Mouse (Mus musculus) thymus, adult 2 months (tissue): ENCODE data around the gene Pla2g4d. TPM values are rescaled to one million over a fixed set of nuclear protein-coding genes. Genes with fewer than 3 reads are reported as not detected.

Experiments
- DNase-seq: peaks from one replicate; pipeline ENCODE4 v3.0.0; 2021
- H3K27ac ChIP-seq: fragments of 200-500 bp; 2 replicates; pipeline ENCODE4 v1.5.1; 2012; ENCODE audit warnings: low read length, control low read depth; ENCODE audit not compliant: control insufficient read depth, insufficient read depth
- H3K27me3 ChIP-seq: fragments of 200-500 bp; 2 replicates; pipeline ENCODE4 v1.6.1; 2012; ENCODE audit warnings: mild to moderate bottlenecking, low read length, moderate library complexity, mixed read lengths; ENCODE audit not compliant: control insufficient read depth, insufficient read depth
- H3K36me3 ChIP-seq: fragments of 200-500 bp; 2 replicates; pipeline ENCODE4 v1.6.1; 2012; ENCODE audit warnings: mild to moderate bottlenecking, low read length, moderate library complexity; ENCODE audit not compliant: control insufficient read depth, insufficient read depth
- H3K4me1 ChIP-seq: fragments of 200-500 bp; replicated peaks from 2 replicates; pipeline ENCODE4 v1.6.1; 2012; ENCODE audit warnings: low read length; ENCODE audit not compliant: control insufficient read depth, insufficient read depth
- H3K4me3 ChIP-seq: fragments of 200-500 bp; 2 replicates; pipeline ENCODE4 v1.5.1; 2012; ENCODE audit warnings: mild to moderate bottlenecking, low read length, control low read depth, moderate library complexity; ENCODE audit not compliant: control insufficient read depth, insufficient read depth
- CTCF ChIP-seq: fragments of 200-500 bp; IDR thresholded peaks from 2 replicates; pipeline ENCODE4 v1.5.1; 2012; ENCODE audit warnings: mild to moderate bottlenecking, control low read depth, low read length, moderate library complexity, borderline replicate concordance; ENCODE audit not compliant: control insufficient read depth, poor library complexity, insufficient read depth; ENCODE audit errors: extremely low read depth
- POLR2A ChIP-seq: fragments of 200-500 bp; IDR thresholded peaks from 2 replicates; pipeline ENCODE4 v1.6.1; 2012; ENCODE audit warnings: mild to moderate bottlenecking, low read length, control low read depth, moderate library complexity; ENCODE audit not compliant: control insufficient read depth, poor library complexity, insufficient read depth; ENCODE audit errors: extremely low read depth
- WGBS: fragments of 180-500 bp; shearing (Covaris S2); methylation state at CpG from one replicate; pipeline ENCODE4 v1.1.7; 2018; 5-methylcytosine and 5-hydroxymethylcytosine counted together
- polyA plus RNA-seq: library from polyadenylated mRNA; depleted of rRNA; stranded (reverse); fragments of >200 nt; gene quantifications from 2 replicates; pipeline ENCODE4 v1.2.3, GENCODE M21; 2012; rRNA removed

Gene Pla2g4d
- polyA plus RNA-seq: 0.15 and 0.19 TPM in 2 replicates

DNA sequence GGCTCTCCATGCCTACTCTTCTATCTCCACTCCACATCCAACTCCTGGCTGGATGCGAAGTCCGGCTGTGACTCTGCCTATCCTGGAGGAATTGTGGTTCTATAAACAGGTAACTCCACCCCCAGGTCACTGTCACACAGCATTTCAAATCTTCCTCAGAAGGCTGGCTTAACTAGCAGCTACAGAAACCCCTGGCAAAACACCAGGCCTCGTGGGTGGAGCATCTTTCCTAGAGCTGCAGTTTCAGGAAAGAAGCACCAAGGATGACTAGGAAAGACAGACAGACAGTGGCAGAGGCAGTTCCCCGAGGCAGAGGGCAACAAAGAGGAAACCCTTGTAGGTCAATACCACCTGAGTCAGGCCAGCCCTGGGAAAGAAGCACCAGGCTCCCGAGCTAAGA lies at the start of gene Pla2g4d:
Gene Pla2g4d (minus strand): TSS at position 203 of the 400 bp plus-strand sequence.
- TF ChIP-seq CTCF: no peak
- no peak for TF ChIP-seq POLR2A
- H3K4me3 ChIP-seq: no peak within 1 kb of the TSS
- no peaks in the 10 kb centered on the region for H3K4me1 ChIP-seq
- DNase-seq: no peak
- H3K27me3 ChIP-seq: no peaks in the 10 kb centered on the region
- no peak within 1 kb of the TSS for H3K27ac ChIP-seq
- WGBS: 66% methylated on average over 5 of the region's 5 CpGs
- H3K36me3 ChIP-seq: no peaks in the 10 kb centered on the region

DNA sequence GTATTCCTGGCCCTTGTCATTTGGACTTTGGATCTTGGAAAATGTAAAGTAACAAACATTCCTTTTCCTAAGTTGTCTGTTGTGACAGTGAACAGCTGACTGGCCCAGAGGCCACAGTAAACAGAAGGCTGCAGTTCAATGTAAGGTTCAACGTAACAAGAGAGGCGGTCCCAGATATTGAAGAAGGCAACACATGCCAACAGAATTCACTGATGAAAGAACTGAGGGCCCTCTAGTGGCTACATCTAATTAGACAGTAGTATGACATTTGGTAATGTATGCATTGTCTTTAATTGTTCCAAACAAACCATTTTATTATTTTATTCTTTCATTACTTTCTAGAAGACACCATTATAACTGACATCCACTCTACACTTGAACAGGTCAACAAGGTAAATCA lies 48.9 kb upstream of the Pla2g4d start:
- no peak for DNase-seq
- H3K36me3 ChIP-seq: peaks cover 65% of the 10 kb centered on the region
- TF ChIP-seq POLR2A (no peak), CTCF (no peak)
- no peaks in the 10 kb centered on the region for H3K27me3 ChIP-seq
- no peaks in the 10 kb centered on the region for H3K4me1 ChIP-seq
- H3K4me3 ChIP-seq: no peak overlapping the region
- 88% methylated on average over 2 of the region's 2 CpGs for WGBS
- H3K27ac ChIP-seq: no peak overlapping the region

DNA sequence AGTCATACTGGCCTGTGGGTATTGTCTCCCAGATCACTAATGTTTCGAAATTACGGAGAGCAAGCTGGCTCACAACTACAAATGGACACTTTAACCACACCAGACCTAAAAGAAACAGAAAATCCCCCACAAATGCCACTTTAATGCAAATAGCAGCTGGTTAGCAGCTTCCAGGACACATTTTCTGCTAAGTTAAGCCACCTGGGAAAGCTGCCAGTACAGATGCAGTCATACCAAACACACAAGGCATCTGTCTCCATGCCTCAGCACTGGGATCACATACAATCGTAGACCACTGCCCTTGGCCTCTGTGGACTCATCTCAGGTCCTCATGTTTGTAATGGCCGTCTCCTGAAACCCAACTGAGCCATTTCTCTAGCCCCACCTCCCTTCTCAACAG lies 42.6 kb upstream of the Pla2g4d start:
- Histone ChIP-seq H3K4me1 (no peaks in the 10 kb centered on the region), H3K4me3 (no peak overlapping the region), H3K36me3 (peaks cover 65% of the 10 kb centered on the region), H3K27ac (no peak overlapping the region), H3K27me3 (no peaks in the 10 kb centered on the region)
- WGBS: over 99% methylated on average over 4 of the region's 4 CpGs
- TF ChIP-seq POLR2A (no peak), CTCF (no peak)
- DNase-seq: no peak

DNA sequence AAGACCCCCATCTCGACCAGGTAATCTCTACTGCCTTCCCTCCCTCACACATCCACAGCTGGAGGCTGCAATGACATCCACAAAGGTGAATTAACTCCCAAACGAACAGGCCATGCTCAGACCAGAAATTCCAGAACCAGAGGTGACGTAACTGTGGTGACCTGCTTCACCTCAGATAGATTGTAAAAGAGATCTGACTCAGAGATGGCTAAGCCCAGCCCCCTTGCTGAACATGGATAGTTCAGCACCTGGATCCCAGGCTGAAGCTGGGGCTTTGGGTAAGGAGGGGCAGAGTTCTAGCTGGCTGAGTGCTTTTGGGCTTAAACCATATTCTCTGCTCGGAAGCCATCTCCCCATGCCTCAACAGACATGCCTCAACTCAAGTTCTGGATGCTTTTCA lies 26.1 kb upstream of the Pla2g4d start:
- TF ChIP-seq POLR2A (no peak), CTCF (no peak)

DNA sequence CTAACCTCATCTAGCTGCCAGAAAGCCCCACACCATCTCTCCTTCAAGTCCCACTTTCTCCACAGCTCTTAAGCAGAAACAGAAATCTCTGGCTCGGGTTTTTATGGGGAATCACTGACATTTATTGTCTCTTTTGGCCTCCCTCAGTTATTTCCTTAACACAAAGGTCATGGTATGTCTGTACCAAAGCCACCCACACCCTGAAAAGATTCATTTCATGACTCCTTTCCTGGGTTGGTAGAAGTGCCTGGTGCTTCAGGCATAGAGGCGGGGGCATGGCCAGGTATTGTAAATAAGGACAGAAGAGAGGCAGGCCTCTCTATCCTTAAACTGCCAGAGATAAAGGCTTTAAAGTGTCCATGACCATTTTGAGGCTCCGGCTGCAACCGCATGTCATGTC lies 25.5 kb upstream of the Pla2g4d start:
- no peak for DNase-seq
- peaks cover 21% of the 10 kb centered on the region for H3K36me3 ChIP-seq
- no peak for TF ChIP-seq POLR2A
- TF ChIP-seq CTCF: no peak
- H3K4me1 ChIP-seq: no peaks in the 10 kb centered on the region
- no peak overlapping the region for H3K4me3 ChIP-seq
- H3K27ac ChIP-seq: no peak overlapping the region
- WGBS: 92% methylated on average over 4 of the region's 4 CpGs
- H3K27me3 ChIP-seq: no peaks in the 10 kb centered on the region

More for the DNA sequence above, 26.1 kb upstream of the Pla2g4d start:
- Histone ChIP-seq H3K27me3 (no peaks in the 10 kb centered on the region), H3K27ac (no peak overlapping the region), H3K4me3 (no peak overlapping the region), H3K36me3 (peaks cover 23% of the 10 kb centered on the region), H3K4me1 (no peaks in the 10 kb centered on the region)
- no peak for DNase-seq
- 92% methylated on average over 4 of the region's 4 CpGs for WGBS

DNA sequence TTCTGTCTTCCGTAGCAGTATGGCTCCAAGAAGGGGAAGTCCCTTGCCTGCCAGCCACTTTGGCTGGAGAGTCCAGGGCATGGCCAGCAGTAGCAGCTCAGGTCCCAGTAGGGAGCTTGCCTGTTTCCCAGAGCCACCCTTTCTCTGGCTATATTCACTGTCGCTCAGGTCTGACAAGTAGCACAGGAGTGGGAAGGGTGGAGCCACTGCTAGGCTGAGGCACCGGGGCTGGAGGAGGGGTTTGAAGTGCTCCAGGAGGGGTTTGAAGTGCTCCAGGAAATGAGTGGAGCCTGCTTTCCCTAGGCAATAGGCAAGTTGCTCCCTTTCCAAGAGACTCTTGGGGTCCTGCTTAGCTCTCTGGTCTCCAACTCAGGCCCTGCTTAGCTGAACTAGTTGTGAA lies 25.0 kb upstream of the Pla2g4d start, which contains the start of gene Pla2g4f:
Gene Pla2g4f (minus strand): TSS at position 190 of the 400 bp plus-strand sequence.
- 82% methylated on average over 3 of the region's 3 CpGs for WGBS
- no peaks in the 10 kb centered on the region for H3K27me3 ChIP-seq
- no peak for TF ChIP-seq CTCF
- DNase-seq: no peak
- no peak within 1 kb of the TSS; the same call in 1 of the 2 replicates for H3K27ac ChIP-seq
- H3K36me3 ChIP-seq: peaks cover 18% of the 10 kb centered on the region
- H3K4me1 ChIP-seq: no peaks in the 10 kb centered on the region
- no peak within 1 kb of the TSS for H3K4me3 ChIP-seq

DNA sequence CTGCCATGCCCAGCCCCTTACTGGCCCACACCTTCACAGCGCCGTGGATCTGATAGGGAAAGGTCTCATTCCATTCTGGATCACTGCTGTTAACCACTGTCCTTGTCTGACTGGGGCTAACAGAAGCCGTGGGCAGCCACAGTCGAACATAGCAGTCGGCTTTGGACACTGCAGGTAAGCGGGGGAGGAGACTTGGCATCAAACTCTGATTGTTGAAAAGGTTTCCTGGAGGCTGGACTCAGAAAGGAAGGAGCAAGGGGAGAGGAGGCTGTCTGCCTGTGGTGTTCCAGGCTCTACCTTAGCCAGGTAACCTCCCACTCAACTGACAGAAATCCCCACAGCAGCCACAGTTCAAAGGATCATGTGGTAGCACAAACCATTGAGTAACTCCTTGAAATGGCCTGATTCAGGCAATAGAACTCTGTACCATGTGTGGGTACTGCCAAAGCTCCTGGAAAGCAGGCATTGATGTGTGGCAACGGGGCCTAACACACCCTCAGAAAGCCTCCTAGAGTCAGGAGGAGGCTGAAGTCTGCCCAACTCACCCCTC lies 23.4 kb upstream of the Pla2g4d start:
- H3K4me1 ChIP-seq: no peaks in the 10 kb centered on the region
- TF ChIP-seq CTCF (no peak), POLR2A (no peak)
- no peak overlapping the region for H3K27ac ChIP-seq
- no peaks in the 10 kb centered on the region for H3K27me3 ChIP-seq
- DNase-seq: no peak
- H3K36me3 ChIP-seq: peaks cover 6% of the 10 kb centered on the region
- H3K4me3 ChIP-seq: no peak overlapping the region
- WGBS: 95% methylated on average over 7 of the region's 7 CpGs
